22 mouse cellular contexts compared by ENCODE assay signal in the genomic region with DNA sequence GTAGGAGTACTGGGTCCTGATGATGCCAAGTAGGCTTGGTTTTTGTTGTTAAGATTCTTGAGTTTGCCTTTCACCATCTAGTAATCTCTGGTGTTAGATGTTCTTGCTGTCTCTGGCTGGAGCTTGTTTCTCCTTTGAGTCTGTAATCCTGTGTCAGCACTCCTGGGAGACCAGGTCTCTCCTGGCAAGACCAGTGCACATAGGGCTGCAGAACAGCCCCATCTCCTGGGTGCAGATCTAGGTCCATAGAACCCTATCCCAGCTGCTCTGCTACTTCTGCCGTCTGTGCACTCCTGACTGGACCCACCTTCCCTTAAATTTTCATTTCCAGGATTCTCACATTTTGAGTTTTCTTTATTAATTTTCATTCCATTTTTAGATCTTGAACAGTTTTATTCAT.
"Had no signal": no experiment of that assay in that cellular context is flagged by ENCODE, and none has a peak within 500 bp of the region (broad histone marks: within the 10 kb centered on the region; RNA-seq: fewer than 3 reads in every experiment).

No protein-coding gene starts in this region.

- H3K4me2 ChIP-seq: kidney, embryonic 15.5 days; limb, embryonic 13.5 days; liver, embryonic 12.5 days; liver, embryonic 15.5 days; lung, embryonic 15.5 days; midbrain, embryonic 12.5 days; midbrain, embryonic 15.5 days; neural tube, embryonic 12.5 days; neural tube, embryonic 15.5 days; stomach, embryonic 15.5 days had no signal

- H3K27me3 ChIP-seq: kidney, embryonic 15.5 days; limb, embryonic 13.5 days; liver, embryonic 12.5 days; liver, embryonic 15.5 days; lung, embryonic 15.5 days; megakaryocyte, embryonic 14.5 days; midbrain, embryonic 12.5 days; midbrain, embryonic 15.5 days; neural tube, embryonic 12.5 days; neural tube, embryonic 15.5 days; stomach, embryonic 15.5 days had no signal

- H3K4me1 ChIP-seq: kidney, embryonic 15.5 days; limb, embryonic 10.5 days; limb, embryonic 13.5 days; liver, embryonic 12.5 days; liver, embryonic 15.5 days; lung, embryonic 15.5 days; megakaryocyte, embryonic 14.5 days; midbrain, embryonic 12.5 days; midbrain, embryonic 15.5 days; neural tube, embryonic 12.5 days; neural tube, embryonic 15.5 days; stomach, embryonic 15.5 days had no signal

- ATAC-seq: liver, embryonic 12.5 days; midbrain, embryonic 15.5 days had no signal

- DNase-seq: kidney, postnatal 10 days; kidney, postnatal 36 days; liver; lung, adult 18-20 months; lung, postnatal 10 days; lung, postnatal 36 days; right cerebral cortex, adult 18-20 months; right cerebral cortex, postnatal 14 days; right cerebral cortex, postnatal 4 days; thymus, postnatal 25 days had no signal

- H3K9me3 ChIP-seq: kidney, embryonic 15.5 days; limb, embryonic 10.5 days; limb, embryonic 13.5 days; liver, embryonic 12.5 days; liver, embryonic 15.5 days; lung, embryonic 15.5 days; megakaryocyte, embryonic 14.5 days; midbrain, embryonic 12.5 days; midbrain, embryonic 15.5 days; neural tube, embryonic 12.5 days; neural tube, embryonic 15.5 days; stomach, embryonic 15.5 days had no signal

- H3K27ac ChIP-seq: kidney, embryonic 15.5 days; limb, embryonic 10.5 days; limb, embryonic 13.5 days; liver, embryonic 12.5 days; liver, embryonic 15.5 days; lung, embryonic 15.5 days; midbrain, embryonic 12.5 days; midbrain, embryonic 15.5 days; neural tube, embryonic 12.5 days; neural tube, embryonic 15.5 days; stomach, embryonic 15.5 days had no signal

- H3K36me3 ChIP-seq: kidney, embryonic 15.5 days; limb, embryonic 10.5 days; limb, embryonic 13.5 days; liver, embryonic 12.5 days; liver, embryonic 15.5 days; lung, embryonic 15.5 days; midbrain, embryonic 12.5 days; midbrain, embryonic 15.5 days; neural tube, embryonic 12.5 days; neural tube, embryonic 15.5 days; stomach, embryonic 15.5 days had no signal

- H3K4me3 ChIP-seq: kidney, embryonic 15.5 days; limb, embryonic 10.5 days; limb, embryonic 13.5 days; liver, embryonic 12.5 days; liver, embryonic 15.5 days; lung, embryonic 15.5 days; megakaryocyte, embryonic 14.5 days; midbrain, embryonic 12.5 days; midbrain, embryonic 15.5 days; neural tube, embryonic 12.5 days; neural tube, embryonic 15.5 days; stomach, embryonic 15.5 days had no signal

- H3K9ac ChIP-seq: kidney, embryonic 15.5 days; limb, embryonic 13.5 days; liver, embryonic 12.5 days; liver, embryonic 15.5 days; lung, embryonic 15.5 days; midbrain, embryonic 12.5 days; midbrain, embryonic 15.5 days; neural tube, embryonic 12.5 days; neural tube, embryonic 15.5 days; stomach, embryonic 15.5 days had no signal
